Mouse (Mus musculus) olfactory bulb, adult 2 months (tissue): ENCODE data around the gene Os9.

Experiments
- CTCF ChIP-seq: fragments of 200-500 bp; IDR thresholded peaks from 2 replicates; pipeline ENCODE4 v1.5.1; 2012; ENCODE audit warnings: low read depth, mild to moderate bottlenecking, low read length, moderate library complexity; ENCODE audit not compliant: insufficient read depth
- POLR2A ChIP-seq: fragments of 200-500 bp; IDR thresholded peaks from 2 replicates; pipeline ENCODE4 v1.6.1; 2012; ENCODE audit warnings: mild to moderate bottlenecking, low read depth, low read length, moderate library complexity; ENCODE audit not compliant: insufficient read depth

- no peak for TF ChIP-seq CTCF
- TF ChIP-seq POLR2A = no peak
Measured at GRCm38 (mm10) chr10:127058708-127059107, 62.2 kb downstream of the Os9 start.
